Mouse (Mus musculus): ENCODE data around the gene Trak1.

DNA sequence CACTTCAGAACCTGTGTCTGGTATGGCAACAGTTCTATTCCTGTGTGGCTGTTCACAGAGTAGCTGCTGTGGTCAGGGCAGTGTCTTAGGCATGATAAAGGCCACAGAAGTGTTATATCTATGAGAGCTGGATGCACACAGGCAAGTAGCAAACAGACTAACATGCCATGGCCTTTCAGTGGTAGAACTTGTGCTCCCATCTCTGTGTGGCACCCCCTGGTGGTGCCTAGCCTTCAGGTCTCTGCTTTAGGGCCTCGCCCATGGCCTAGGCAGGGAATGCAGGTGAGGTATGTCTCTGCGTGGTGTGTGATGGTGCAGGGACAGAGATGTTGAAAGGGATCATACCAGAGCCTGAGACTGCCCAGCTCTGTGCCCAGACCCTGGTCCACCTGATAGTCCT, 148.1 kb downstream of the Trak1 start:
- TF ChIP-seq GATA1 (IDR thresholded peaks at IDR 0.05; ENCODE audit: borderline replicate concordance, low read length) (no peak), FLI1 (IDR thresholded peaks at IDR 0.05; ENCODE audit: low read length) (no peak)

Data from megakaryocyte, embryonic 14.5 days (primary cell).